Mouse (Mus musculus) cerebellum, adult 11-12 months (tissue): ENCODE results near the gene Samd4.

Experiments used
- DNase-seq: peaks from one replicate; pipeline ENCODE4 v3.0.0; 2022

Samd4 gene

DNA sequence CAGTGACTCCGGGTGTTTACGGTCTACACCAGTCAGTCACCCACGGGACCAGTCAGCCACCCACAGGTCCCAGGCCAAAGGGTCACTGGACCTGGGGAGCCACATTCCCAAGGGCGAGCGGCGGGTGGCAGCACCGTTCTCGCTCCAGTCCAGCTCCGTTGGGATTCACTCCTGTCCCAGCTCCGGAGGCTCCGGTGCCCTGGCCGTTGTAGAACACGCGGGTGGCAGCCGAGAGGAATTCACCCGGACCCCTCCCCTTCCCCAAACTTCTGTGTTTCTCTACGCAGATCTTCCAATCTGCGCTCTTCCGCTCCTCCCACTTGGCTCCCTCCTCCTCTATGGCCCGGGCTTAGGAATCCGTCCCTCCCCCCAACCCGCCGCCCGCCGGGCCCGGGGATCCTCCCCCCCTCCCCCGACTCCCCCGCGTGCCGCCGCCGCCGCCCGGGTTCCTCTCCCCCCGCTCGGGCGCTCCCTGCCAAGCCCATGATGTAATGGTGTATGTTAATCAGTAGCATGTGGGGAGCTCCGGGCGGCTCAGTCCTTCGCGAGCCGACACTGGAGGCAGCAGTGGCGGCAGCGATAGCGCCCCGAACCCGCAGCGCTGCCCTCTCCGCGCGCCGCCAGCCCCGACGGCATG is at the start of gene Samd4:
TSS of gene Samd4 (plus strand) at position 424 of the 637 bp plus-strand sequence.
- DNase-seq, result peak; percentile 72

DNA sequence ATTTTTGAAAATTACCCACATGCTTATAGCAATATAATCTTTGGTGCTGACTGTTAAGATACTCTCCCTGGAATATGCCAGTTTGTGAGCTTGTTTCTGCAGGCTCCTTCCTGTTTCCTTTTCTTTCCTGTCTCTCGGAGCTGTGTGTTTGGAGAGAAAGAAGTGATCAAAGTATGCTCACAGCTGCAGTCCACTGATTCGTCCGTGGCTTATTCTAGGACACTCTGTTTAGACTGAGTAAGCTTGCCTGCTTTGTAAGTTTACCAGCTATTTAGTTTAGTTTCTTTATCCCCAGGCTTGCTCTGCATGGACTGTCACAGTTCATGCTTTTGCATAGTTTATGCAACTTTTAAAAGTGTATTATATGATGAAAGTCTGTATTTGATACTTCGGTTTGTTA is 43.3 kb upstream of the Samd4 start:
- DNase-seq, result no peak

DNA sequence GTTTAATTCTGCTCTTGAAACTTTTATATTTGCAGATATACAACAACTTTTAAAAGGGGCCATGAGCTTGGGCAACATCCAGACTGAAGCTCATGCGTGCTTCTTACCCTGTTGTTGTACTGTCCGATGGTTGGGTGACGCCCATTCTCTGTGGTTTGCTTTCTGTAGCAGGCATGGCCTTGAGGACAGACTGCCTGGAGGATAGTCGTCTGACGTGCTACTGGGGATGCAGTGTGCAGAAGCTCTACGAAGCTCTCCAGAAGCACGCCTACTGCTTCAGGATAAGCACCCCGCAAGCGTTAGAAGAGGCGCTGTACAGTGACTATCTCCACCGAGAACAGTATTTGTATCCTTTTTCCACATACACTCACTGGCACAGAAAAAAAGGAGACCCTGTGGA is 36.9 kb upstream of the Samd4 start:
- DNase-seq, result no peak

DNA sequence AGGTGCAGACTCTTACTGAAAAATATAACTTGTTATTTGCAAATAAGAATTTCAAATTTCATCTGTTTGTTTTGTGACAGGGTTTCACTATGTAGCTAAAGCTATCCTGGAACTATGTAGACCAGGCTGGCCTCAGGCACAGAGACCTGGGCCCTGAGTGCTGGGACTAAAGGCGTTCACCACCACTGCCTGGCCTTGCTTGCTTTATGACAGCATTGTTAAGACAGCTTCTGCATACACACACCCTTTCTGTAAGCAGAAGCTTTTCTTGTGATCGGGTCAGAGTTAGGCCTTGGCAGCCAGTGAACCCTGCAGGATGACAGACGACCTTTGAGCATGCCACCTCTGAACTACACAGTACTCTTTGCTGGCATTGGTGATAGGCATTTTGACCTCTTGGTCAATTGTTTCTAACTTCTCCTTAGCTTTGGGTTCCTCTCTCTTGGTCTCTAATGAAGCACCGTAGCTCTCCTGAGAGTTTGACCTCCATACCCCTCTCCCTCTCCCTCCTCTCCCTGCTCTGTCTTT is 34.5 kb upstream of the Samd4 start:
- DNase-seq, result no peak

DNA sequence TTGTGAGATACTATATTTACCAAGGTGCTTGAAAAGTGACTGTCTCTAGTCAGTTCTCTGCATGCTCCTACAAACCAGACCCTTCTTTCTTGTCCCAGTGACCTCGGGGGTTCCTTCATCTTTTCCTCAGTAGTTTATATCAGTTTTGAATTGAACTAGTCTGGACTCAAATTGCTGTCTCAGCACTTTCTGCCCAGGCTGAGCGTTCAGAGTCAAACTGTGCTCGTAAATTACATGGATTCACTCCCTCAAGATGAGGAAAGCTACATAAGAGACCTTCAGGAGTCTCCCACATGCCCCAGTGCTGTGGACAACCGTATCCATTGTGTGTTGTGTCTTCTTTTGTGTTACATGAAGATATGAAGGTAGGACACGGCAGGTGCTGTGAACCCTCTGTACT is 33.9 kb upstream of the Samd4 start:
- no peak for DNase-seq

DNA sequence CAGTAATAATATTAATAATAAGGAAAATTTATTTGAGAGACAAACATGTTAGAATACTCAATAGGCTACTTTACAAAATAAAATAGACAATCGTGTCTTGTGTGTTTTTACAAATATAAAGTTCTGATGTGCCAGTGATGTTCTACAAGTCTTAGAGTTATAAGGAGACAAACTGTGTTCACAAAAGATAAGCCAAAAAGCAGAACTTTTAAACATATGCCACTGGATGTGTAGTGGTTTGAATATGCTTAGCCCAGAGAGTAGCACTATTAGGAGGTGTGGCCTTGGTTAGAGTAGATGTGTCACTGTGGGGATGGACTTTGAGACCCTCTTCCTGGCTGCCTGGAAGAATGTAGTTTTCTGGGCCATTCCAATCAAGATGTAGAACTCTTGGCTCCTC is 32.9 kb upstream of the Samd4 start:
- no peak for DNase-seq

DNA sequence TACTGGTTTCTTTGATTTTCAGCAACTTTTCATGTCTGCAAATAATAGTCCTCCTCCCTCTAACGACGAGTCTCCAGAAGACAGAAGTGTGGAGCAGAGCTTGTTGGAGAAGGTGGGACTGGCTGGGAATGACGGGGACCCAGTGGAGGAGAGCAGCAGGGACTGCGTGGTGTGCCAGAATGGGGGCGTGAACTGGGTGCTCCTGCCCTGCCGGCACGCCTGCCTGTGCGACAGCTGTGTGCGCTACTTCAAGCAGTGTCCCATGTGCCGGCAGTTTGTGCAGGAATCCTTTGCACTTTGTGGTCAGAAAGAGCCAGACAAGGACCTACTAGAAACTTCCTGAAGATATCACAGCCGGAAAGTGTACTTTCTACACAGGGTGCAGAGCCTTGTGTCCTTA is 29.0 kb upstream of the Samd4 start:
- no peak for DNase-seq

DNA sequence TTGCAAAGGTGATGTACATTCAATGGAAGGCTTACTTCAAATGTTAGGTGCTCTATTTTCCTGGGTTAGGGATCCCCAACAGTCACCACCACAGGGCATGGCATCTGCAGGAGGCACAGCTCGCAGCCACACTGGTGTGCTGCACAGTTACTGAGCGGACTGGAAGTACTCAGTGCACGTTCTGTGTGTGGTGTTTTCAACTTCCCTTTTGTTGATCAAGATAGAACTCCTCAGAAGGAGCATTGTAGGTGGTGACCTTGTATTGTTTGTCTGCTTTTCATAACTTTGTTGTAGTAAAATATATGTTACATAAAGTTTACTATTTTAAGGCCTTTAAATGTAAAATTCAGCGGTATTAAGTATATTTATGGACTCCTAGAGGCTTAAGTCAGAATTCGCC is 19.7 kb upstream of the Samd4 start:
- DNase-seq, result no peak

DNA sequence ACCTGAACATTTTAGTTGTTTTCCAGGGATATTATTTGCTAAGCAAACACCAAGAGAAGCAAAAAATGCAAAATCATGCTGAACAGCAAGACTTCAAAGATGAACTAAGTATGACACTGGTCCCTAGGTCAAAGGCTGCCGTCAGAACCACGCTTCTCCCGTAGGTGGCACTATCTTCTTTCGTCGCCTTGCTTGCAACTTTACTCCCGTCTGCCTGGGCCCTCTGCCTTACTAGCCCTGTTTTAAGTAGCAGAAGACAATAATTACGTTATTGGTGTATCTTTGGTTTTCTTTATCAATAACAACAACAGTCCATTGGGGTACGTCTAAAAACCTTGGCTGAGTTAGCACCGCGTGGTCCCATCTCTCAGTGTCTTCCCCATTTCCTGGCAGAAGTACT is 1.7 kb upstream of the Samd4 start:
- DNase-seq, result peak; percentile 38

DNA sequence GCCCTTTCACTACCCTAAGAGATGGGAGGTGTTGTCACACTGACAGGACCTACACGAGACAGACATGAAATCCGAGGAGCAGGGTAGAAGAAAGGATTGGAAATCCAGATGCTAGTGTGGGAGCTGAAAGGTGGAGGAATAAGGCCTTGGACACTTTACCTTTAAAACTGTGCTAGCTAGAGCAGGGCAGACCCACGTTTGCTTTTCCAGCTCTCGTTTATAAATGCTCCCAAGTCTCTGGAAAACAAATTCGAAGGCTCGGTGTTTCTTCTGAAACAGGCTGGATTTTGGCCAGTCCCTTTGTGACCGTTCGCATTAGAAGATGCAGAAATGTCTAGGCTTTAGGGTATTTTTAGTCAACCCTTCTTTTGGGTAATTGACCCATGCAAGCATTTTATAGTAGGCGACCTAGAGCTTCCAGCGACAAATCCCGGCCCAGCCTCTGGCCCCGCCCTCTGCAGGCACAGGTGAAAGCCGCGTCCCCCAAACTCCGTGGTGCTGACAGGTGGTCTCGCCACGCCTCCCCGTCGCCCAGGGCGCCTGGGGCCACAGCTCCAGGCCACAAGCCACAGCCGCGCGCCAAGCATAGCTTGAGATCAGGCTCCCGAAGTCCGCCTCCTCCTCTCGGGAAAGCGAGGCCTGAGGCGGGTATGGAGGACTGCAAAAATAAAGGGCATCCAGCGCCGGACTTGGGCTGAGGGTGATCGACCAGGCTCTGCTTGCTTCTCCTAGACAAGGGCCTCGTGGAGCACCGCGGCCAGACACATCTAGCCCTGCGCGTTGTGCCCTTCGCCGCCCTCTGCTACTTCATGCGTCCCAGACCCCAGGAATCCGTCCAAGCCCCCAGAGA is 848 bp upstream of the Samd4 start:
- DNase-seq, result peak; percentile 59

DNA sequence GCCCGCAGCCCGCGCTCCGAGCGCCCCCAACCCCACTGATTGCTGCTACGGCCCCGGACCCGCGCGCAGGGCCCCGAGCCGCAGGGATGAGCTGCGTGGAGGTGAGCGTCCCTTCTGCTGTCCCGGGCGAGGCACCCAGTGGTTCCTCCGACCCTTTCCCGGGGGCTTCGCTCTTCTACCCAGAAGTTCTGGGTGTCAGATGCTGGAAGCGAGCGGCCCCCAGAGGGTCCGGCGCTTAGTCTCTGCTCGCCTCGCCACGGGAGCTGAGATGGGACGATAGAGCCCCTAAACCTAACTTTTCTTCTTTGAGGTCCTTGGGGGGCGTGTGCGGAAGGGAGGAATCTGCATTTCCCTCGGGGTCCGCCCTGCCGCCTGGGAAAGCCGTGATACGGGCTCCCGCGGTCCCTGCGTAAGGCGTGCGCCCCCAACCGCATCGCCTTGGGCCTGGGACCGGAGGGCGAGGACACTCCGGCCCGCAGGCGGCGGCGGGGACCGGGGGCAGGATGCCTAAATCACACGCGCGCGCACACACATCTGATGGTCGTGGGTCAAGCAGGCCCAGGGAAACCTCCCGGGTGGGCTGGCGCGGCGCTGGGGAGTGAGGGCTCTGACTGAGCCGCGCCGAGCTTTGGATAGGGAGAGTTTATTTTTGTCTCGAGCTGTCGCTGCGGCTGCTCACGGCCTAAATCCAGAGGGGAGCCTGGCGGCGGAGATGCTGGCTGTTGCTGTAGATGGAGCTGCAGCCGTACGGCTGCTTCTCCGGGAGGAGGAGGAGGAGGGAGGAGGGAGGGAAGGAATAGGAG is 615 bp downstream of the Samd4 start:
- DNase-seq, result peak; percentile 71

DNA sequence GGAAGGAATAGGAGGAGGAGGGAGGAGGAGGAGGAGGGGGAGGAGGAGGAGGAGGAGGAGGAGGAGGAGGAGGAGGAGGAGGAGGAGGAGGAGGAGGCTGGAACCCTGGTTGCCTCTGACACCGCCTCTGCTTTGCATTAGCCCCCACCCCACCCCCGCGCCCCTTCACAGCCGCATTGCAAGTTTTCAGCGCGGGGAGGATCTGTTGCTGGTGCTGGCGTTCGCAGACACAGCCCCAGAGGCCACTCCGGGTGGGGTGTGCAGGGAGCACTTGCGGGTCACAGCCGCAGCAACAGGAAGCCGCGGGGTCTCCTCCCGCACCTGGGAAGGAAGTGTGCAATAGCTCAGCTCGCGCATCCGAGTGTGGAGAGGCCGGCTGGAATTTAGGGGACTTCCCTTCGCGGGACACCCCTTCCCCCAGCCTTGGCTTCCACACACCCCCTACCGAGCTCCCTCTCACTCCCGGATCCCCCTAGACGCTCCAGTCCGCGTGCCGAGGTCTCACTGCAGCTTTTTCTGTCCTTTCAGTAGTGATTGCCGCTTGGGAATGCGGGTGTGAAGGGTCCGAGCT is 1.3 kb downstream of the Samd4 start:
- peak; percentile 71 for DNase-seq

DNA sequence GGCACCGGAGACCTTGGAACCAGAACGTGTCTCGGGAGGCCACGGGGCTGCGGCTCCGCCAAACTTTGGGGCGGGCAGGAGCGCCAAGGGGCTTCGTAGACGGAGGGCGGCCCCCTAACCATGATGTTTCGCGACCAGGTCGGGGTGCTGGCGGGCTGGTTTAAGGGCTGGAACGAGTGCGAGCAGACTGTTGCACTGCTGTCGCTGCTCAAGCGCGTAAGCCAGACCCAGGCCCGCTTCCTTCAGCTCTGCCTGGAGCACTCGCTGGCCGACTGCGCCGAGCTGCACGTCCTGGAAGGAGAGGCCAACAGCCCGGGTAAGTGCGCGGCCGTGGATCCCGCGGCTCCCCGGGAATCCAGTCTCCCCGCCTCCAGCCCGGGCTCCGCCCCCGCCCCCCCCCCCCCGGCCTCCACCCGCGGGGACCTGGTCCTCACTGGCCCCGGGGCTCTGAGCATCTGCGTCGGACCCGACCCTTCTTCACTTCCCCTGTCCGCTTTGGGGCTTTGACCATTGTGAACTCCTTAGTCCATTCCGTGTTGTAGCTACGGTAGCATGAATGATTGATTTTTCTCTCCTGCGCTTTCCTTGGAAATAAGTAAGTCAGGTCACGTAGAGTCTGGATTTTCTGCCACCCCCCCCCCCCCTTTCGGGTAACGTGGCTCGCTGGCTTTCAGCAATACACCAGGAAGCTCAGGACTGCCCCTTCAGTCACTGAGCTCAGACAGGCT is 2.2 kb downstream of the Samd4 start:
- peak; percentile 60 for DNase-seq

DNA sequence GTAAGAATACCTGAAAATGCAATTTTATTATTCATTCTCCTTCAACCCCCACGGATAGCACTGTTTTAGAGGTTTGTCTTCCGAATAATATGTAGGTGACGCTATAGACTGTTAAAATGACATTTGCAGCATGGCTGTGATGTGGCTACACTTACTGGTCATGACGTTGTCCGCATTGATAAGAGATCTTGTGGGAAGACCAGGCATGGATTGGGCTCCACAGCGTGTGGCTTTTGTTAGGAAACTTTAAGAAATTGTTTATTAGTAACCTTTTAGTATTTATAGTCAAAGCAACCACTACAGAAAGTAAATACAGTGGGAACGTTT is 2.7 kb downstream of the Samd4 start:
- no peak for DNase-seq

DNA sequence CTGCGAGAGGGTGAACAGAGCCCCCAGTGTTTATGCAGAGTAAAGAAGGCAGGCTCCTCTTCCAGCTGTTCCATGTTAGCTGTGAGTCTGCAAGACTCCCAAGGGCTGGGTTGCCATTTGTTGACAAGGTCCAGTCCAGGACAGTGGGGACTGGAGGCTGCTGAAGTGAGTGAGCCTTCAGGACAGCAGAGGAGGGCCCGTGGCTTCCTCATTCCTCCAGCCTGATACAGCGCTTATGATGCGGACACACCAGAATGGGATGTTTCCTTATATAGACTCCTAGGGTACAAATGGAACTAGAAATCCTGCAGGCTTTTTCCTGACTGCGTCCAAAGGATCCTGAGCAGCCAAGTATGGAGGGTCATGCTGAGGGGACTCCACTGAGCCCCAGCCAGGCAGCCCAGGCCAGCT is 3.2 kb downstream of the Samd4 start:
- peak; percentile 26 for DNase-seq

DNA sequence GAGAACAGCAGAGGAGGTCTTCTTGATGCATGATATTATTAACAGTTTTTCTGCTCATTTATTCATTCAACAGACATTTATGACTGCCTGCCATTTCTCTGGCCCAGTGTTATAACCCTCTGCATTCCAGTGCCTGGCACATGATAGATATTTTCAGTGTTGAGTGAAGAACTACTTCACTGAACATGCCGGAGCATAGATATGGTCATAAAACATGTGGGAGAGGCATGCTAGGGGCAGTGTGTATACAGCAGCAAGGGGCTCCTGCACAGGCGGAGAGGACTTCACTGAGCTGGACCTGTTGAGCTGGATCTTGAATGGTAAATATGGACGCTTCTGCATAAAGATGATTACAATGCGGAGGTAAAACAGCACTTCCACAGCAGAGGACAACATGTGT is 6.4 kb downstream of the Samd4 start:
- no peak for DNase-seq

DNA sequence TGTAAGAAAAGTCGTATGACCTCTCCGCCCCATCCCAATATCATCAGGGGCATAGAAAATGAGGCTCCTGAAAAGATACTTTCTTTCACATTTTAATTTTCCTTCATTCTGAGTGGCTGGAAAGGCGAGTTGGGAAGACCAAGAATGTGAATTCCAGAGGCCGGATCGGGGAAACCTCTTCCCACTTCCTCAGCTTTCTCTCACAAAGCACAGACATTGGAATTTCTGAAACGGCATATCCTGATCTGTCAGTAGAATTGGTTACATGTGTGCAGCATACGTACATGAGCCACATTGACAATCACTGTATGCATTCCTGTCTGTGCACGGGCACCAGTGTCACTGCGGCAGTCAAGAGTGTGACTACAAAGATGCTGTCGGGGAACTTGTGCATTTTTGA is 11.3 kb downstream of the Samd4 start:
- no peak for DNase-seq

DNA sequence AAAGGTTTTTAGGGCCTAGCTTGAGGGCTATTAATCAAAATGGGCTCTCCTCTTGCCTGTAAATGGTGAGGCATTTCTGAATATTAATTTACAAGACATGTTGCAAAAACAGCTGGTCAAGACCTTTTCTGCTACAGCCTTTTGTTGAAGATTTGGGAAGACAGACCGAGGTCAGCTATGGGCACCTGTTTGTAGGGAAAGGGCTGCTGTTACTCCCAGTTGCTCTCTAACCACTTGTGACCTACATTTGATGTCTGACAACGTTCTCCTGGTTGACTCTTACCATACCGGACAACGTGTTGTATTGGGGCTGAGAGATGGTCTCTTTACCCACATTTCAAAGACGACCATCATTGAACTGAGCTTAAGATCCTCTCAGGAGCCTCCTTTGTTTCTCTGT is 15.3 kb downstream of the Samd4 start:
- no peak for DNase-seq

DNA sequence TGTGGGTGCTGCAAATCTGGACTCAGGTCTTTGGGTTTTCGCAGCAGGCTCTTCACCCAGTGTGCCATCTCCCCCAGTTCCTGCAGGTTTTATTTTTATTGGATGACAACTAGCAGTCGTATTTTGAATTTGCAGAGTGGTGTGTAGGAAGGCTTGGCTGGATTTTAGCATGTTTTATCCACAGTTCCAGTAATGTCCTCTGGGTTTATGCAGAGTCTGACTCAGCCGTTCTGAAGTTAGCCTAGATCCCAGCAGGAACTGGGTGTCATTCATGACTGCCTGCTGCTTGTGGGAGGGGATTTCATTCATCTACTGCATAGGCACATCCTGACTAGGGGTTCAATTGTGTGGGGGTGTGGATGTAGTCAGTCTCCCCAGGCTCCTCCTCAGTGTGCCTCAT is 16.0 kb downstream of the Samd4 start:
- DNase-seq, result no peak

DNA sequence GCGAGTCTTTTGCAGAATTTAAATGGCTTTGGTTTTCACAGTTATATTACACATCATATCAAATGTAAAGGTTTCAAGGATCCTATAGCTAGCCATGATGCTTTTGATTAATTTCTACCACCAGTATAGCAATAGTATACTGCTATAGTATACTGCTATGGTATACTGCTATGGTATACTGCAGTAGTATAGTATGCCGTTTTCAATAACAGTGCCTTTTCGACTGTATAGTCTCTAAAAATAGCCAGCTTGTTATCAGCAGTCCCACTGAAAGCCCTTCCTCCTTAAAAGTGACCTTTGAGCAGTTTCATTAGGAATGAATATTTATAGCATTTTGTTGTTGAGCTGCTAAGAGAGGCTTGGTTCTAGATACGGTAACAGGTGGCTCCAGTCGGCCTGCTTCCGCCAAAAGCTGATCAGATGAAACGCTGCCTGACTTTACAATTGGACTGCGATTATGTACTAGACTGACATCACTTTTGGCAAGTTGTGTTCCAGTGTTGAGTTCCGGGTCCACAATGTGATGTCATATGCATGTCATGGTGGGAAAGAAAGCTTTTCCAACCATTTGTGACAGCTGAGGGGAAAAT is 19.9 kb downstream of the Samd4 start:
- DNase-seq, result no peak

DNA sequence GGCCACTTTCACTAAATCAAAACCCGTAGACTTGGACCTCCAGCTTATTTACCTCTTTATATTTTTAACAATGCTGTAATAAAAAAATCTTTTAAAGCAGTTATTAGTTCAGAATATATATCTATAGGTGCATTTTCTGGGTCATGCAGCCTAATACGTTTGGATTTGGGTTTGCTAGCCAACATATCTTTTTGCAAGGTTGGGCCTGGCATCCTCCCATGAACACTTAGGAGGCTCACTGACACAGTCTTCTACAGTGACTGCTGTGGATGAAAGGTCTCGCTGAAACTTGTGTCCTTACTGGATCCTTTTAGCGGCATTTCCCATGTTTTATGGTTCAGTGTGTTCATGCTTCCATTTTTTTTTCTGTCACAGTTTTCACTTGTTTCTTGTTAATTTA is 21.6 kb downstream of the Samd4 start:
- DNase-seq, result no peak

DNA sequence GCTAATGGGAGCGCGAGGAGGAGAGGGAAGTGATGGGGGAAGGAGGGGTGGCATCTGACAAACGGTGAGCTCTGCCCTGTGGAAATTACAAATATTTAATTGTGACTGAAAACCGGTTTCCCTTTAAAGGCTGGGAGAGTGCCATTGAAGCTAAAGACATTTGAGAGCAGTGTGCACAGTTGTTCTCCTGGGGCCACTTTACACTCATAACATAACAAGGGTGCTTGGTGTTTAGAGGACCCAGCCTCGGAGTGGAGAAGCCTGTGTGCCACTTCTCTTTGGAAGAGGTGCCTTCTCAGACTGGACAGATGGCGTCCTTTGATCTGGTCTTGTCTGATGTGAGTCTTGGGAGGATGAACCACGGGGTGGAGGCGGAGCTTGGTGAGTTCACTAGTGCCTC is 26.2 kb downstream of the Samd4 start:
- no peak for DNase-seq
